Mouse (Mus musculus) adrenal gland (tissue): ENCODE results near the gene Tll2.

Experiments
- intact Hi-C: fragments of 180-260 bp; cut with DNase I; formaldehyde crosslinking; loops from one replicate; pipeline ENCODE4 v1.15.1; 2025

The Tll2 gene

DNA sequence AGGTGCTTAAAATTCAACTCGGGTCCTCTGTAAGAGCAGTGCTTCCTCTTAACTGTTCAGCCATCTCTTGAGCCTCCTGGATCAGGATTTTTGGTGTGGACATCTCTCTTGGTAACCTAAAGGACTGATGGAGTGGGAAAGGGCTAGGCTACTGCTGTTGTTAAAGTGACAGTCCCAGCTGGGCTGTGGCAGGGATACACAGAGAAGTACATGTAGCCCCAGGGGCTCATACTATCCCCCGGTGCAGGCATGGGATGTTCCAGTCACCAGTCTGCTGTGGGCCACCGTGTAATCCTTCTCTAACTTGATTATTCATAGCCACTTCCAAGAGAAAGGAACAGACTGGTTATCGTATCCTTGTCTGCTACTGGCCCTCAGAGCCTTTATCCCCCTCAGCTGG is 109.6 kb downstream of the Tll2 start:
- intact Hi-C loops, result no loop called here

GRCm38 (mm10) chr19:41091901-41092300 is 114.7 kb downstream of the Tll2 start:
- intact Hi-C loops, result no loop called here

DNA sequence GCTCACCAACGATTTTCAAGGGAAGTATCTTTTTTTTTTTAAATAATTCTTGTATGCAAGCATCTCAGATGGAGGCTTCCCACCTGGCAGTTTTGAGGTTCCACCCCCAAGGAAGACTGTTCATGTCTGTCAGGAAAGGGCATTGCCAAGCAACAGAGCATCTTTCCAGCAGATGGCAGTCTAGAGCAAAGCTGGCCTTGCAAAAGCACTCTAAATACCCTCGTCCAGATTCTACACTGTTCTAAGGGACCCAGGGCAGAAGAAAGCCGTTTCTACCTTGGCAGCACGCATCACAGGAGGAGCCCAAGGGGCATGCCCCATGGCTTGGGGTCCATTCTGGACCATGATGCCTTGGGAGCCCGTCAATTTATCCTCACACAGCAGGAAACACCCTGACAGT is 116.8 kb downstream of the Tll2 start:
- intact Hi-C loops, result loop anchor here (5.0 kb wide), 1 partner anchor 117 kb away; the partner anchor contains the start of gene Tll2

DNA sequence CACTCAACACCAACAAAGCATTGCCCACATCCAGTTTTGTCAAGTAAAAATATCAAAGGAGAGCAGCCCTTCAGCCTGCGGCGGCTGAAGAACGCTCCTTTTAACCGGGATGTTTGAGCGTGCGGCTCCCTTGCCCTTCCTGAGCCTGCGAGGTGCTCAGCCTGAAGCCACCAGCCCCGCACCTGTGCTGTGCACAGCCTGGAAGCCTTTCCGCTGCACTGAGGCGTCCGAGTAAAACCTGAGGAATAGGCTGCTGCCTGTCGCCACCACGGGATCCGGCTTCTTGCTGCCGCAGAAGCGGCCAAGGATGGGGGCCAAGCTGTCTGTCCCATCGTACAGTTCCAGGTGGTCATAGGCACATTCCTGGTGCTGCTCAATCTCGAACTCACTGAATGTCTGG is 118.1 kb downstream of the Tll2 start:
- intact Hi-C loops, result loop anchor here (5.0 kb wide), 1 partner anchor 119 kb away; the partner anchor contains the start of gene Tll2

GRCm38 (mm10) chr19:41087901-41088300 is 118.7 kb downstream of the Tll2 start:
- intact Hi-C loops, result loop anchor here (5.0 kb wide), 1 partner anchor 119 kb away; the partner anchor contains the start of gene Tll2

- intact Hi-C loops, result loop anchor here (5.0 kb wide), 1 partner anchor 121 kb away; the partner anchor contains the start of gene Tll2
These were observed 119.9 kb downstream of the Tll2 start for GRCm38 (mm10) chr19:41086700-41087099.

GRCm38 (mm10) chr19:41086289-41086688 is 120.3 kb downstream of the Tll2 start:
- intact Hi-C loops, result loop anchor here (5.0 kb wide), 1 partner anchor 121 kb away; the partner anchor contains the start of gene Tll2

GRCm38 (mm10) chr19:41083646-41084045 is 123.0 kb downstream of the Tll2 start:
- intact Hi-C loops, result no loop called here

DNA sequence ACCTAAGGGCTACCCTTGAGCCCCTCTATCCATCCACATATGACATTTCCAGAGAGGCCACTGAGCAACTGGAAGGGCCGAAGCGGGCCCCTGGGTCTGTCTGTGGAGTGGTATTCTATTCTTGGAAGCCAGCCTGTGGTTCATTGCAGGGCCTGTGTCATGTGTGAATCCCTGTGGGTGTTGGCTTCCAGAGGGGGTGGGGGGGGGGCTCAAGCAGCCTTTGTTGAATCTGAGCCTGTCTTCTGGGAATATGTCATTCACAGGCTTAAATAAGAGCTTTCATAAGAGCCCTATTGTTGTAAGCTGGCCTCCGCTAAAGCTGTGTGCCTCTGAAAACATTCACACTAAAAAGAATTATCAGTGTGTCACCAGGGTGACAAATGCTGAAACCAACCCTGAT is 125.0 kb downstream of the Tll2 start:
- intact Hi-C loops, result no loop called here

DNA sequence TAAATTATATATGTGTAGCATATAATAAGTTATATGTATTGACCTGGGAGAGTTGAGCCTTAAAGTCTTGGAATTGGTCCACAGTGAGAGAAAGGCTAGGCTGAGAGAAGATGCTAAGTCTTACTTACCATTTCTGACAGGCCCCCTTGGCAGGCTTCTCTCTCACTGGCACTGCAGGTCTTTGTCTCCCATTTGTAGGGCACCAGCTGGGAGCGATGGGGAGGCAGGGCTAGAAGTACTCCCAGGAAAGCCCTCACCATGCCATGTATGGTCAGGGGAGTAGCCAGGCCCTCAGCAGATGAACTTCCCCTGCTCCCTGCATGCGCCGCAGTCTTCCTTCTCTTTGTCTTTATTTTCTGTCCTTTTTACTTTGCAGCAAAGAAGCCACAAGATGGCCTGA is 129.7 kb downstream of the Tll2 start, which contains the start of gene Opalin:
Opalin (minus strand) TSS at position 208 of the 400 bp plus-strand sequence.
- intact Hi-C loops, result no loop called here

GRCm38 (mm10) chr19:41073746-41074455 is 132.7 kb downstream of the Tll2 start:
- intact Hi-C loops, result no loop called here

GRCm38 (mm10) chr19:41071500-41071899 is 135.1 kb downstream of the Tll2 start:
- intact Hi-C loops, result no loop called here

GRCm38 (mm10) chr19:41054702-41055101 is 151.9 kb downstream of the Tll2 start:
- intact Hi-C loops, result no loop called here

DNA sequence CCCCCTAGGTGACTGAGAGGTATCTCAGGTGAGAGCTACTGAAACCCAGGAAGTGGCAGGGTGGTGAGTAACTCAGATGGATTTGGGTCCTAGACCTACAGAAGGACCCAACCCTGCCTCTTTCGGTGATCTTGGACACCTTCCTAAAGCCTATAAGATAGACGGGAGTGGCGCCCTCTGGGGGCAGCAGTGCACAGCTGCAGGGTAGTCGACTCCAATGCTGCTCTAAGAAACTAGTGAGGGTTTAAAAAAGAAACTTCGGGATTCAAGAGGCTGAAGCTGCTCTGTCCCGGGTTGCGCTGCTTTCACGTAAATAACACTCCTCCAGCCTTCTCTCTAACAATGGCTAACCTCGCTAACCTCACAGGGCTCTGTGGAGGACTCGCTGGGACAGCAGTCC is 153.1 kb downstream of the Tll2 start:
- intact Hi-C loops, result no loop called here

- intact Hi-C loops, result no loop called here
These were observed 154.4 kb downstream of the Tll2 start for GRCm38 (mm10) chr19:41052247-41052646.

- intact Hi-C loops, result no loop called here
These were observed 154.9 kb downstream of the Tll2 start for GRCm38 (mm10) chr19:41051714-41052113.

DNA sequence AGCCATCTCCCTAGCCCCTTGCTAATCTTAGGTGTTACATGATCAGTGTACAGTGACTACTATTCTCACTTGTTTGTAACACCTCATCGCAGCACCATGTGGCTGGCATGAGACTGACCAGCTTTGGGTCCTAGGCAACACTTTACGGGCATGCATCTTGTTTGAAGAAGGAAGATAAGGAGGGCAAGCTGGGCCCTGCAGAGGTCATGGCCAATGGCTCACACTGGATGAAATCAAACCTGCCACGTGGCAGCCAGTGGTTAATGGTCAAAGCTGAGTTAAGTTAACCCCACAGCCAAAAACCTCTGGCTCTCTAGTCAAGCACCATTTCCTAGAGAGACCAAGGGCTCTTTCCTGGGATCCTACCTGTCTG is 158.5 kb downstream of the Tll2 start:
- intact Hi-C loops, result no loop called here

GRCm38 (mm10) chr19:41047437-41048186 is 159.0 kb downstream of the Tll2 start:
- intact Hi-C loops, result no loop called here

GRCm38 (mm10) chr19:41045091-41045770 is 161.4 kb downstream of the Tll2 start:
- intact Hi-C loops, result no loop called here

DNA sequence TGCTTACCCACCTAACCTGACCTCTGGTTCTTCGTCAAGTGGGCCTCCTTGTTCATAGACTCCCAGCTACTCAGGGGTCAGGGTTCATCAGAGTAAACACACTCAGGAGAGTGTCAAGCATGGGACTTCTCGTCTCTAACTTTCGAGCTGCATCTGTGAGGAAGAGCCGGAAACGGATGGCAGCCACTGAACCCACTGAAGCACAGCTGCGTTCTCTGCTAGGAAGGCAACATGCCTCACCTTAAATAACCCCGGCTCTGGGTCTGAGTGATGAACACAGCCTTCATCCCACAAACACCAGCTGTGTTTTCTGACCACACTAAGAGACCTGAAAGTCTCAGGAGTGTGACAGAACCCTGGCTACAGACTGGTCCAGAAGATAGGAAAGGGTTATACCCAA is 167.5 kb downstream of the Tll2 start:
- intact Hi-C loops, result no loop called here

DNA sequence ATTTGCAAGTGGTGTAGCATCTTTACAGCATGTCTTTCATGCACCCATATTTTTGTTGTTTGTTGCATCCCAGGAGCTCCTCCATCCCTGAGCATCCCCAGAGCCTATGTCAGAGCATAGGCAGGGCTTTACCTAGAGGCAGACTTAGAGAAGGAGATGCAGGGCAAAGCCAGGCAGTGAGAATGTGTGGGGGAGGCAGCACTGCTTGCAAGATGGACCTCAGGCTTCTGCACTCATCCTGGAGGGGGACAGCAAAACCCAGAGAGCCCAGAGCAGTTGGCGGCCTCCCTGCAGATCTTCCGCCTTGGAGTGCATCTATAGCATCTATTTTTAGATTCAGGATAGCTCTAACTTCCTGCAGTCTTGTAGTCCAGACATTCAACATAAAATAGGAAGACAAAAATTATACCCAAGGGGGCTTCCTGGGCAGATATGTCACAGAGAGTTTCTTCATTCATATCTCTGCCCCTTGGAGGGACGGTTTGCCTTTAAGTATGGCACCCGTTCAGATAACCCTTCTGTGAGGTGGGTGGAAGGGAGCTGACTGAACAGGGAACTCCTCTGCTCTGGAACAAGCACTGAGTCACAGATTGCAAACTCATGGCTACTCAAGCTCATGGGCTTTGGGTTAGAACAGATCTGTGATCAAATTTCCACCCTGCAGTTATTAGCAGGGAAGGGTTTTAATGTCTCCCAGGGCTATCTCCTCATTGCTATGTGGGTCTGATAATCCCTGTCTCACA is 170.7 kb downstream of the Tll2 start:
- intact Hi-C loops, result no loop called here
